Mouse (Mus musculus): ENCODE data around the gene Abhd12.
"Not testable (repeated sequence)": the region's sequence is repeated elsewhere in the genome, so short reads cannot be mapped to it uniquely, and the experiment has no call there.

Gene Abhd12

DNA sequence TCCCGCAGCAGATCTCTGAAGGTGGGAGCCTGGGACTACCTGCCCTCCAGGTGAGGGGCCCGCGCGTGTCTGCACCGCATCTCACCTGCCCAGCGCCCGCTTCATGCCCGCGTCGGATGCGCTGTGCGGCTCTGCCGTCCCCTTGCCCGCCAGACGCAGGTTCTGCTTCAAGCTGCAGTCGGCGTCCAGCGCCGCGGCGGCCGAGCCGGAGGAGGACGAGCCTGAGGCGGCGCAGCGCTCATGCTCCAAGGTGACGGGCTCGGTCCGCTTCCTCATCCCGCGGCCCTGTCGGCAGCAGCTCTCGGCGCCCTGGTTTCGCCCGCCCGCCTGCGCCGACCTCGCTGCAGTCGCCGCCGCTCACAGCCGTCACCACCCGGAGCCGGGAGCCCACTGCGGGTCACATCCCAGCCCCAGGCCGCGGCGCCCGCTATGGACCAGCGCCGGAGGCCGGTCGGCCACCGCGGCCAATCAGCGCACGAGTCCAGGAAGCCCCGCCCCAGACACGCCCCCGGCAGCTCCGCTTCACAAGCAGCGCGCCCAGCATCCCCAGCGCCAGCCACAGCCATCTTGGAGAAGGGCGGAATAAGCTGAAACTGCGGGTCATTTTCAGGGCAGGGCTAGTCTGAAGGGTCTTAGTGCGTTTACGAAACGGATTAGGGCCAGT, at the start of gene Abhd12:
Gene Abhd12 (minus strand): TSS at position 470 of the 664 bp plus-strand sequence.
- peak; percentile 98 for DNase-seq (ENCODE audit: extremely low read depth, insufficient read length, low spot score)

DNA sequence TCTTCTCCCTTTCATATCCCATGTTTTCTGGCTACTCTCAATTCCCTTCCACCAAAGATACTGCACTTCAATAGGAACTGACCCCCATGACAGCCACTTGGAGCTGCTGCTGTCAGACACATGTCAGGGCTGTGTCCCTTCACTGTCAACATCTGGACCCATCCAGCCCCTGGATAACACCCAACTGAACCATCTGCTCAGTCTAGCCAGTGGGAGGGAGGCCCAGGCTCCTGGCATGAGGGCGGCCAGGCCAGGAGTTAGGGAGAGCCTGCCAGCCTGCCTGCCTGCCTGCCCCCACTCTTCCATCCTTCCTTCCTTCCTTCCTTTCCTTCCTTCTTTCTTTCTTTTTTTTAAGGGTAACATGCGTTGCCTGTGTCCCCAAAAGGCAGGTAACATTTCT, 46.7 kb upstream of the Abhd12 start:
- DNase-seq (ENCODE audit: extremely low read depth, insufficient read length, low spot score) = no peak

DNA sequence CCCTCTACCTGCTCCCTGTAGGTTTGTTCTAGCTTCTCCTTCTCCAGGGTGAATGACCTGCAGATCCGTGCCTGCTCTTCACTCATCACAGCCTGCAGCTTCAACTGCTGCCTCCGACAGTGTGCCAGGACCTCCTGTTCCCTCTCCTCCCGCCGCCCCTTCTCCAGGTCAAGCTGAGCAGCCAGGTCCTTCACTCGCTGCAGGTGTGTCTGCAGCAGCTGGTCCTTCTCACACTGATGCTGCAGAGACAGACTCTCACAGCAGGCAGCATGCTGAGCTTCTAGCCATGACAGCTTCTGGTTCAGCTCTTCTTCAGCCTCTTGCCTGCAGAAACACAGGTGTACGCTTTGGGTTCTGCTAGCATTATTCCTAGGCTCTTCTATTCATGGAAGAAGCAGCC, 45.5 kb upstream of the Abhd12 start:
- DNase-seq (ENCODE audit: extremely low read depth, insufficient read length, low spot score) = no peak

DNA sequence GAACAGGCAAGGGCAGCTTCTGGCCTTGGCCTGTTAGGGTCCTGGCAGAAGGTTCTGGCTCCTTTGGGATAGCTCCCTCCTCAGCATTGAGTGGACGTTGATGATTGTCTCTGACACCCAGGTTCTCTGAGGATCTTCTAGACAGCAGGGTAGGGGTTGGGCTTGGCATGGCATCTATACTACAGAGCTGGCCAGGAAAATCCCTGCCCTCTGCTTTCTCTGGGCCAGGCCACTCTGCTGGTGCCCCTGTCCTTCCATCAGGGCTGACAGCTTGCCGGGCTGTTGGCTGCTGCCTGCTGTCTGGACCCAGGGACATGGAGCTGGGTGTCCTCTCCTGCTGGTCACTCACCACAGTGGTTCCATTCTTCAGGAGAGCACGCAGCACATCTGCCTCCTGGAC, 45.1 kb upstream of the Abhd12 start:
- no peak for DNase-seq (ENCODE audit: extremely low read depth, insufficient read length, low spot score)

DNA sequence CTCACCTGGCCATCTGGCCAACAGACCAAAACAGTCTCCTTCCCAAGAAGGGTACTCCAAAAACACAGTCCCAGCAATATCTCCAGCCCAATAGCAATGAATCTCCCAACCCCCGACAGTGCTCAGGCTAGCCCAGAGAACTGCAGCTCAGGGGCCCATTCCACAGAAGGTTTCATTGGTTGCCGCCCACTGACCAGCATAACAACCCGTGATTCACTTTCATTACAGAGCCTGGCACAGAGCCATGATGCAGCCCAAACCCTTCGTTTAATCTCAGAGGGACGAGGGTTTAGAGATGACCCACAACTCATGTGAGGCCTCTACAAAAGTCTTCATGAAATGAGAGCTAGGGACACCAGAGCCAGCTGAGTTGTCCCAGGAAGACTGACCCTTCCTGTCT, 44.2 kb upstream of the Abhd12 start:
- DNase-seq (ENCODE audit: extremely low read depth, insufficient read length, low spot score) = no peak

DNA sequence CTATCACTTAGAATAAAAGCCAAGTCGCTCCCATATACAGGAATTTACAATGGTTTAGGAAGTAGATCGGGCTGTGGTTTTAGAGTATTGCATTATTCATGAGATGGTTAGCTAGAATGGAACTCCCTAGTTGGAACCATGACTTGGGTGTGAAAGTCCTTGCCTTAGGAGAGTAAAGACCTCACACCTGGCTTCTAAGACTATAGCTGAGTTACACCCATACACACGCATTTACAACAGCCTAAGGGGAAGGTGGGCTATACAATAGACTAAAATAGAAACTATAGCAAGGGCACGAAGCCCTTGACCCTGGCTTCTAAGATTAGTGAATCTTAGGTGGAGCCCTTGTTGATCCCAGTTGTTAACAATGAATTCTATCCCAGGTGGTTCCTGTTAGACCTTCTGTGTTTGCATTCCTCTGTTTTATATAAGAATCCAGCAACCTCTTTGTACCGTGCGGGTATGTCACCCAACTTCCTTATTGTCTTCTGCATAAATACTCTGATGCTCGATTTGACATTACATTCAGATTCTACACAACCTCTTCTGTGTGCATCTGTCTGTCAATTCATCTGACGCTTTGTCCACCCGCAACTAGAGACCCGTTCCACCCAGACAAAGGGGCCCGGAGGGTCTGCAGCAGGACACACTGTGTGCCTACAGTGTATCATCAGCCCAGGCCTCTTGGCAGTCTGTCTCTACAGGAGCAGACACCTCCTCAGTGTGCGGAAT, 43.5 kb upstream of the Abhd12 start:
- not testable (repeated sequence) for DNase-seq (ENCODE audit: extremely low read depth, insufficient read length, low spot score)

DNA sequence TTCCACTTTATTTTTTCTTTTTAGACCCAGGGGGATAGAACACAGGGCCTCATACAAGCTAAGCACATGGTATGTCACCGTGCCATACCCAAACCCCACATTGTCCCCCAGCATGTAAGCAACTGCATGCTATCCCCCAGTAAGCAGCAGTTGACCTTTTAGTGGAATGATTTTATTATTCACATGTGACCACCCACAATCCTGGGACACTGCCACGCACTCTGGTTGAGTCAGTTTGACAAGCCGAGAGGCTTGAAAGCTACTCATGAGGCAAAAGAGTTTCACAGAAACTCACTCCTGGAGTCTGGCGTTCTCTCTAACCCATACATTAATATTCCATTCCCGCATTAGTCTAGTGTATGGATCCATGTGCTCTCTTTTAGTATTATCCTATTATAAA, 42.8 kb upstream of the Abhd12 start:
- DNase-seq (ENCODE audit: extremely low read depth, insufficient read length, low spot score) = not testable (repeated sequence)

DNA sequence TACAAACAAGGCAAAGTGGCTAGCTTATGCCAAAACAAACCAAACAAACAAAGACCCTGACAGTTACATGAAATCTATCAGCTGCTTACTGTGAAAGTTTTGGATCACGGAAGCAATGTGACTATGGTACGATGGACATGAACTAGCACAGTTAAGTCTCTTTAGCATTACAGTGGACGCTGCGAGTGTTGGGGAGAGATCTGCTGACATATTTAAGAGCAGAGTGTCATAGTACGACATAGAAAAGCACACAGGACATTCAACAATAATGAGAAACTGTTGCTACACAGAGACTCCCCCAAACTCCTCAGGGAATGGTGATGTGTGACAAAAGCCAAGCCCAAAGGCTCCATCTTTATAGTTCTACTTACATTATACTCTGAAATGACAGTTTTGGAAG, 39.5 kb upstream of the Abhd12 start:
- DNase-seq (ENCODE audit: extremely low read depth, insufficient read length, low spot score) = no peak

DNA sequence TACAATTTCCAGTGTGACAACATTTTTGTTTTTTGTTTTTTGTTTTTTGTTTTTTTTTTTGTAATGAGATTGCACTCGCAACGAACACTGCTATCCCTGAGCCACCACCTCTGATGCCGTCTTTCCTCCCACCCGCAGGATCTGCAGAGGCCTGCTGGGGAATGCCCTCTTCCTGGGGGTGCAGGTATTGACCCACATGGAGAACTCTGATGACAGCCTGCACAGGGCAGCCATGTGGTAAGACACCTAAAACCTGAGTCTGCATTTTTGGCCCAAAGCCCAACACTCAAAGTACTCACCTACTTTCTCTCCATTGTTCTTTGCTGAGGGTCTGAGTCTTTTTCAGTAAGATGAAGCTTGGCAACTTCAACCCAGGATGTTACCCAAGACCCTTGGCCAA, 30.1 kb upstream of the Abhd12 start:
- no peak for DNase-seq (ENCODE audit: extremely low read depth, insufficient read length, low spot score)

DNA sequence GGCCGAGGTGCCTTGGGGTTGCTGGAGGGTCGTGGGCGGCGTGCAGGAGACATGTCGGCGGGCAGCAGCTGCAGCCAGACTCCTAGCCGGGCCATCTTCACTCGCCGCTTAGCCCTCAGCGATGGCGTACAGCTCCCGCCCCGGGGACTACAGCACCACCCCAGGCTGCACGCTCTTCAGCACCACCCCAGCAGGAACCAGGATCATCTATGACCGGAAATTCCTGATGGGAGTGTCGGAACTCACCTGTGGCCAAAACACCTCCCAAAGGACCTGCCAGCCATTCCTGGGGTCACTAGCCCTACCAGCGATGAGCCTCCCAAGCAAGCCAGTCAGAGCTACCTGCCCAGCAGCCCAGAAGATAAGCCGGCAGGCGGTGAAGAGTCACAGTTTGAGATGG, 28.9 kb upstream of the Abhd12 start:
- DNase-seq (ENCODE audit: extremely low read depth, insufficient read length, low spot score) = no peak

DNA sequence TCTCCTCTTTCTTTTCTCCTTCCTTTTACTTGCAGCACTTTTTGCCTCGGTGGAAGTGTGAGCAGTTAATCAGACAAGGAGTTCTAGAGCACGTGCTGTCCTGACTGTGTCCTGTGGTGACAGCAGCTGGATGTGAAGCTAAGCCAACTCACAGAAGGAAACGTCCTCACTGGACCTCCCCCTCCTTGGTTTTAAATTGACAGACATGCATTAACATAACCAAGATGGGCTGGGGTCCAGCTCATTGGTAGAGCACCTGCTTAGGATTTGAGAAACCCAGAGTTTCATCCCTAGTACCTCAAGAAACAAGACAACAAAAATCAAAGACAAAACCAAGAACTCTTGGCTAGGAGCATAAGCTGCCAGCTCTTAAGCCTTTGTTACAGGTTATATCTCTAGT, 26.3 kb upstream of the Abhd12 start:
- DNase-seq (ENCODE audit: extremely low read depth, insufficient read length, low spot score) = no peak

DNA sequence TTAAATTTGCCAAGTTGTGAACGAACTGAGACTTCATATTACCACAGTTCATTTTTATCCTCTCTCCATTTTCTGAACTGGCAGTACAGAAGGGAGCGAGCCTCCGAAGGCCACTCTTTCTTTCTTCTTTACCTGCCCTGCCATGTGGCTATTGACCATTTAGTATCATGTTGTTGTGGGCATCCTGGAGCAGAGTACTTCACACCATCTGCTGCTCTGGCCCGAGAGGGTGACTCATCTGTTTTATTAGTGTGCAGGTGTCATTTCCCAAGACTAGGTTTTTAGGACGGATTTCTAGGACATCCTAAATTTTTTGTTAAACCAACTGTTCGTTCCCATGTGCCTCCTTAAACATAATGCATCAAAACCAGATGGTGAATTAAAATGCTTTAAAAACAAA, 24.6 kb upstream of the Abhd12 start:
- no peak for DNase-seq (ENCODE audit: extremely low read depth, insufficient read length, low spot score)

DNA sequence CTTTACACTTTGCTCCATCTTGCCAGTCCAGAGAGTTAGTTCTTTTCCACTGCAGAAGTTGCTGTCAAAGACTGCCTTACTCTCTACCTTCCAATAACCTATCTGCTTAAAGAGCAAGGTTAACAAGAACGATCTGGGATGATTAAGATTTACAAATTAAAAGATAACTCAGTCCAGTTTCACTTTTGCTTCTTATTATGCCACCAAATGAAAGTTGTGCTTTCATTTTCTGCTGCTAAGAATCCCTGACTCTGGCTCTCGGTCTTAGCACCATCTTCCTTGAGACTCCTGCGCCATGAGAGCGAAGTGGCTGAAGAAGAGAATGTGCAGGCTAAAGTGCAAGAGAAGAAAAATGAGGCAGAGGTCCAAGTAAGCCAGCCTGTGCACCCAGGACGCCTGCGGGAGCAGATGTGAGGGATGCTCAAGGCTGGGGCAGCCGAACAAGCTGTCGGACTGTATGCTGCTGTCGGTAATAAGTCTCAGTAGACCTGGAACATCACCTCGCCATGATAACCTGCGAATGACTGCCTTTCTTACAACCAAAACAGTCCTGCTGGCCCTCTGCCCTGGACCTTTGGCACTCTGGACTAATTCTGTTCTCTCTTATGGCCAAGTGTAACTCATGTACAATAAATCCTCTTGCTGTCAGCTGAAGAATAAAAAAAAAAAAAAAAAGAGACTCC, 22.6 kb upstream of the Abhd12 start:
- DNase-seq (ENCODE audit: extremely low read depth, insufficient read length, low spot score) = no peak

DNA sequence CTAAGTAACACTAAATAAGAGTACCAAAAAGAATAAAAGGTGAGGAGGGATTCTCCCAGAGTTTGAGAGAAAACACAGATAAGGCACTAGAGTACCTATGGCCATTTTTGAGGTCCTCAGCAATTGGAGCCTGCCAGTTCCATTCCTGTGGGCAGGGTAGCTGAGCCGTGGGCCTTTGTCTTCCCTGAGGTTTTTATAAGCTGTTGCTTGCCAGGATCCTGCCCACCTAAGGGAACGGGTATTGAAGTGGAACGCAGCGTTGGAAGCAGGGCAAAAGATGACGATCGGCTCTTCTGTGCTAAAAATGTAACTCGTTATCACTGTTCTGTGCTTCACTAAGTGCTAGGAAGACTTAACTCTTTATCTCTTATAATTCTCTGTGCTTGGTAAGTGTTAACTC, 19.0 kb upstream of the Abhd12 start:
- DNase-seq (ENCODE audit: extremely low read depth, insufficient read length, low spot score) = no peak

DNA sequence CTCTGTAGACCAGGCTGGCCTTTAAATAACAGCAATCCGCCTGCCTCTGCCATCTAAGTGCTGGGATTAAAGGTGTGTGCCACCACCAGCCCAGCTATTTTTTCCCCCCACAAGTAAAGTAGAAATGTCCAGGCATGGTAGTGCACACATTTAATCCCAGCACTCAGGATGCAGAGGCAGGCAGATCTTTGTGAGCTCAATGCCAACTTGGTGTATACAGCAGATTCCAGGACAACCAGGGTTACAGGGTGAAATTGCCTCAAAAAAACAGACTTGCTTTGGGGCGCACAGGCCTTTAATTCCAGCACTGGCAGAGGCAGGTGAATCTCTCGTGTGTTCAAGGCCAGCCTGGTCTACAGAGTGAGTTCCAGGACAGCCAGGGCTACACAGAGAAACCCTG, 18.5 kb upstream of the Abhd12 start:
- DNase-seq (ENCODE audit: extremely low read depth, insufficient read length, low spot score) = no peak

DNA sequence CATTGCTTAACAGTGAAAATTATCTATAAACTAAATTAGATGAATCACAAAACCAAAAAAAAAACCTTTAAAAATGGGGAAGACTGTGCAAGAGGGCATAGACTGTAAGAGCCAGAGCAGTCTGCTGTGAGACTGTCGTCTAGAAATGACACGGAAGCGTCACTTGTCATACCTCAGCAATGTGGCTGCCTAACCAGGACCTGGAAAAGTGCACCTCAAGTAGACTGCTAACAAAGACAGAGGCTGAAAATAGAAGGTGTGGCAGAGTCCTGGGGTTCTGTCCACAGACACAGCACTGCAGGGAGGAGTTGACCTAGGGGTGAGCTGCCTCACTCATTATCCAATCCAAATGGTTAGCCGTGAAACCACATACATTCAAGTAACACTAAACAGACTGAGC, 17.6 kb upstream of the Abhd12 start:
- no peak for DNase-seq (ENCODE audit: extremely low read depth, insufficient read length, low spot score)

DNA sequence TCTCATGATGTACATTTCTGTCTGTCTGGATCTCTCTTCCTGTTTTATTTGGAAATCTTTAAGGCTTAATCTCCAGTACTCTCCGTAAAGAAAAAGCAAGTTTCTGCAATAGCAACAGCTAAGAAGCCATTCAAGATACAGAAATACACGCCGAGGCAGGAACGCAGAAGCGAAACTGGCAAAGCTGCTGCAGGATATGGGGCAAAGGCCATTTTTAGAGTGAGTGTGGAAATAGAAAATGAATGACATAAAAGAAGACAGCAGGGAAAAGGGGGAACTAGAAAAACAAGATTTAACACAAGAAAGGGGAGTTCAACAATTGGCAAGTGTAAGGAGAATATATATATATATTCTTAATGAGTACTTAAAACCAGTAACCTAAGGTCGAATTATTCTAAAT, 17.2 kb upstream of the Abhd12 start:
- DNase-seq (ENCODE audit: extremely low read depth, insufficient read length, low spot score) = no peak

DNA sequence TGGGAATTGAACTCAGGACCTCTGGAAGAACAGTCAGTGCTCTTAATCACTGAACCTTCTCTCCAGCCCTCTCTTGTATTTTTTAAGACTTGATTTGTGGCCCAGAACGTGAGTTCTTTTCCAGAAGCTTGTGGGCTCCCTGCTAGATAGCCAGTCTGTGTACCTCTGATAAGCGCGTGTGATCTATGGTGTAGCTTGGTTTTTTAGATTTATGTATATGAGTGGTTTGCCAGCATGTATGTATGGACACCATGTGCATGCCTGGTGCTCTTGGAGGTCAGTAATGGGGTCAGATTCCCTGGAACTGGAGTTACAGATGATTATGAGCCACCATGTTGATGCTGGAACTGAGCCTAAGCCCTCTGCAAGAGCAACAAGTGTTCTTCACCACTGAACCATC, 16.0 kb upstream of the Abhd12 start:
- DNase-seq (ENCODE audit: extremely low read depth, insufficient read length, low spot score) = no peak

DNA sequence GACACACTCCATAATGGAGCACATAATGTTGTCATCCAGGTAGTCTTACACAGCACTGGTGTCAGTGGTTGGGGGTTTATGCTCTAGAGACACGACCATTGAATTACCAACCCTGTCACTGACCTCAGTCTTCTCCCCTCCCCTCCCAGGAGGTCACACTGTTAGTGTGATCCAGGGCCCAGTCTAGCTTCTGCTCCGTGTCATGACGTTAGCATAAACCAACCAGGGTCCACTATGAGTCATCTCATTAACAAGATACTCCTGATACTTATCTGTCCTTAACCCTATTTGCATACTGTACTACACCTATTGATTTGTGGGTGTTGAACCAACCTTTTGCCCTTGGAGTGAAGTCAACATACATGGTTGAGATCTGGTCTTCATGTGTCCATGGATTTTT, 14.2 kb upstream of the Abhd12 start:
- no peak for DNase-seq (ENCODE audit: extremely low read depth, insufficient read length, low spot score)

DNA sequence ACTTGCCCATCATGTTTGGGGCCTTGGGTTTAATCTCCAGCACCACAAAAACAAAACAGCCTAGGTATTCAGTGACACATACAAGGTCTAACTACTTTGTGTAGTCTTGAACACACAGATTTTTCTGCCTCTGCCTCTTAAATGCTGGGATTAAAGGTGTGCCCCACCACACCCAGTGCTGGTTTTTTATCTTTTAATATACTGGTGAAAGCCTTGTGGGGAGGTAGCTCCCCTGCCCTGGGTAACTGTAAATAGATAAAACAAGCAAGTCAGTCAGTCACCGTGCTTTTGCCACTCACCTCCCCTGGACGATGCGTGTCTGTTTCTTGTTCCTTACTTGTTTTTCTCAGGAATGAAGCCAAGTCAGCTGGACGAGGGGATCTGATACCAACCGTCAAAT, 11.2 kb upstream of the Abhd12 start:
- no peak for DNase-seq (ENCODE audit: extremely low read depth, insufficient read length, low spot score)

DNA sequence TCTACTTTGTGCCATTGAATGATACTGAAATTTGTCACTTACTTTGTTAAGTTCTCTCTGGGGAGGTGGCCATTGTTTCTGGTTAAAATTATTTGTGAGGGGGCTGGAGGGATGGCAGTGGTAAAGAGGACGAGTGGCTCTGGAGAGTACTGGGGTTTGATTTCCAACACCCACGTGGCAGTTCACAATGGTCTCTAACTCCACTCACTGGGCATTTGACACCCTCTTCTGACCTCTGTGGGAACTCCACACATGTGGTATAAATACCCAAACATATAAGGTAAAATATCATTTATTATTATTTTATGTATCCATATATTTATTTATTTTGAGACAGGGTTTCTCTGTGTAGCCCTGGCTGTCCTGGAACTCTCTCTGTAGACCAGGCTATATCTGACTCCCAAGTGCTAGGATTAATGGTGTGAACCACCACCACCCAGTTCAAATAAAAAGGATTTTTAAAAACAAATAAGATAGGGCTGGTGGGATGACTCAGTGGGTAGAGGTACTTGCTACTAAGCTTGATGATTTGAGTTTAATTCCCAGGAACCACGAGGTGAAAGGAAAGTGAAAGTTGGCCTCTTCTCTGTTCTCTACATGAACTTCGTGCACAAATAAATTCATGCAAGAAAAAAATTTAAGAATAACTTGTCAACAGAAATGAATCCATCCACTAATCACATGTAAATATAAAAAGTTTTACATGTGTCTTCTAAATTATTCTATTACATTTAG, 10.4 kb upstream of the Abhd12 start:
- DNase-seq (ENCODE audit: extremely low read depth, insufficient read length, low spot score) = no peak

All from 3134 (cell line).